Mouse (Mus musculus): Measurements from ENCODE around the gene S100a7a. TPM values are rescaled to one million over a fixed set of nuclear protein-coding genes. Genes with fewer than 3 reads are reported as not detected.

S100a7a gene
- 0.11 TPM for polyA plus RNA-seq (2012; fragmentation: generic; extraction: Trizol)
- long read RNA-seq, experiment 1, partial matches to known transcripts, result 0 of 2 reads
- long read RNA-seq, experiment 1, other reads (novel, unspliced or antisense), result 0 of 2 reads
- long read RNA-seq, experiment 2, result 0 reads

- H3ac ChIP-seq (ENCODE audit: control insufficient read depth, insufficient read length, low read depth), result no peak within 1 kb of the TSS
- H3K27me3 ChIP-seq (ENCODE audit: control insufficient read depth, insufficient read depth, insufficient read length), result peaks cover 4% of the 10 kb centered on the region
- H3K4me3 ChIP-seq (ENCODE audit: insufficient read depth, poor library complexity, severe bottlenecking), result no peak within 1 kb of the TSS
- H3K36me3 ChIP-seq (ENCODE audit: control insufficient read depth, insufficient read depth), result no peaks in the 10 kb centered on the region
- H3K79me2 ChIP-seq (ENCODE audit: control insufficient read depth, insufficient read depth), result no peaks in the 10 kb centered on the region
- TF ChIP-seq FOSL1 (IDR thresholded peaks at IDR 0.05; ENCODE audit: insufficient read depth, low read length, poor library complexity, severe bottlenecking) (no peak), USF1 (IDR thresholded peaks at IDR 0.05; ENCODE audit: low read depth) (no peak), MYOD1 (IDR thresholded peaks at IDR 0.05; ENCODE audit: control insufficient read depth, insufficient read length, low read depth) (no peak)
- H3K79me3 ChIP-seq (ENCODE audit: low read depth), result no peaks in the 10 kb centered on the region
Measured at GRCm38 (mm10) chr3:90653717-90654116, at the start of gene S100a7a. TSS of gene S100a7a (plus strand) at chr3:90654017.

DNA sequence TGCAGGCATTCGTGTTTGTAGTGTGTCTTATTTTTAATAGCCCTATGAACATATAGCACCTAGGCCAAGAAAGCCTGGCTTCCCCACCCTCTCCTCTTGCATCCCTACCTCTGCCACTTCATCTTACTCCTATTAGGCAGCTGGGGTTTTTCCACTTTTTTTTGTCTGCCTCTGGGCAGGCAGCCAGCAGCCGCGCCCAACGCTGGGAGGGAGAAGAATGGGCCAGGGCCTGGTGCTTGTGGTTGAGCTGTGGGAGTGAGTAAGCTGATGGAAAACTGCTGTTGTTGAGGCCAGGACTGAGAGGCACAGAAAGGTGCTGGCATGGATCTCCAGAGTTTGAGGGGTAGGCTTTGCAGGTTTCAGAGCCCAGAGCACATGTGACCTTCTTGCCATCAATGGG, 49.4 kb upstream of the S100a7a start:
- Histone ChIP-seq H3K36me3 (ENCODE audit: control insufficient read depth, insufficient read depth) (peaks cover 23% of the 10 kb centered on the region), H3K79me2 (ENCODE audit: control insufficient read depth, insufficient read depth) (peaks cover 51% of the 10 kb centered on the region), H3K79me3 (ENCODE audit: low read depth) (peaks cover 33% of the 10 kb centered on the region), H3K27me3 (ENCODE audit: control insufficient read depth, insufficient read depth, insufficient read length) (no peaks in the 10 kb centered on the region), H3K4me3 (ENCODE audit: insufficient read depth, poor library complexity, severe bottlenecking) (peak overlapping the region; percentile 44), H3ac (ENCODE audit: control insufficient read depth, insufficient read length, low read depth) (peak overlapping the region; percentile 77)
- peak; percentile 48 for TF ChIP-seq USF1 (IDR thresholded peaks at IDR 0.05; ENCODE audit: low read depth)
- no peak for TF ChIP-seq CTCF (IDR thresholded peaks at IDR 0.05; ENCODE audit: control insufficient read depth, insufficient read depth, insufficient read length)
- TF ChIP-seq MAX (IDR thresholded peaks at IDR 0.05), result peak; percentile 61

GRCm38 (mm10) chr3:90605049-90605448, 48.8 kb upstream of the S100a7a start:
- Histone ChIP-seq H3K79me3 (ENCODE audit: low read depth) (peaks cover 33% of the 10 kb centered on the region), H3K36me3 (ENCODE audit: control insufficient read depth, insufficient read depth) (peaks cover 23% of the 10 kb centered on the region), H3K4me3 (ENCODE audit: insufficient read depth, poor library complexity, severe bottlenecking) (peak overlapping the region; percentile 44), H3K79me2 (ENCODE audit: control insufficient read depth, insufficient read depth) (peaks cover 51% of the 10 kb centered on the region), H3ac (ENCODE audit: control insufficient read depth, insufficient read length, low read depth) (peak overlapping the region; percentile 63), H3K27me3 (ENCODE audit: control insufficient read depth, insufficient read depth, insufficient read length) (no peaks in the 10 kb centered on the region)
- TF ChIP-seq MYOD1 (IDR thresholded peaks at IDR 0.05; ENCODE audit: control insufficient read depth, insufficient read length, low read depth), result no peak
- no peak for TF ChIP-seq MAX (IDR thresholded peaks at IDR 0.05)
- TF ChIP-seq CEBPB (IDR thresholded peaks at IDR 0.05; ENCODE audit: low read depth), result no peak
- TF ChIP-seq USF1 (IDR thresholded peaks at IDR 0.05; ENCODE audit: low read depth), result peak; percentile 90
- no peak for TF ChIP-seq CTCF (IDR thresholded peaks at IDR 0.05; ENCODE audit: control insufficient read depth, insufficient read depth, insufficient read length)
- no peak for TF ChIP-seq MYOG (IDR thresholded peaks at IDR 0.05; ENCODE audit: control insufficient read depth, extremely low read depth, insufficient read length)

- TF ChIP-seq MYOD1 (IDR thresholded peaks at IDR 0.05; ENCODE audit: control insufficient read depth, insufficient read length, low read depth) (no peak), CTCF (IDR thresholded peaks at IDR 0.05; ENCODE audit: control insufficient read depth, insufficient read depth, insufficient read length) (no peak), MAX (IDR thresholded peaks at IDR 0.05) (no peak), USF1 (IDR thresholded peaks at IDR 0.05; ENCODE audit: low read depth) (no peak), MYOG (IDR thresholded peaks at IDR 0.05; ENCODE audit: control insufficient read depth, extremely low read depth, insufficient read length) (no peak), FOSL1 (IDR thresholded peaks at IDR 0.05; ENCODE audit: insufficient read depth, low read length, poor library complexity, severe bottlenecking) (no peak), CEBPB (IDR thresholded peaks at IDR 0.05; ENCODE audit: low read depth) (no peak)
- Histone ChIP-seq H3K4me3 (ENCODE audit: insufficient read depth, poor library complexity, severe bottlenecking) (peak overlapping the region; percentile 44), H3K79me3 (ENCODE audit: low read depth) (peaks cover 33% of the 10 kb centered on the region), H3K79me2 (ENCODE audit: control insufficient read depth, insufficient read depth) (peaks cover 51% of the 10 kb centered on the region), H3K27me3 (ENCODE audit: control insufficient read depth, insufficient read depth, insufficient read length) (no peaks in the 10 kb centered on the region), H3ac (ENCODE audit: control insufficient read depth, insufficient read length, low read depth) (peak overlapping the region; percentile 31), H3K36me3 (ENCODE audit: control insufficient read depth, insufficient read depth) (peaks cover 23% of the 10 kb centered on the region)
Measured at GRCm38 (mm10) chr3:90605736-90606135, 48.1 kb upstream of the S100a7a start.

DNA sequence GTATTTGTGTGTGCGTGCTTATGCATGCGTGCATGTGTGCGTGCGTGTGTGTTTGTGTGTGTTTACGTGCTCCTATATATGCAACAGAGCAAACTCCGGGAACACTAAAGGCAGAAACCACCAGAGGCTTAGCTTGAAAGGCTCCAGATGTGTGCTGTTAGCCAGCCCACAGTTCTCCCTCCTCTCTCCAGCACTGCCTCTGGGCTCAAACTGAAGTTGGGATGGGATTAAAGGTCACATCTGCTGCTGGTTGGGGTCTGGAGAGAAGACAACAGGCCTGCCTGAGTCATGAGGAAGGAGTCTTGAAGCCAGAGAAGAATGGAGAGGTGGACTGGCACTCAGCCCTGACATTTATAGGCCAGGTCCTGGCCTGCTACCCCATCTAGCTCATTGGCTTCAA, 47.6 kb upstream of the S100a7a start:
- Histone ChIP-seq H3K27me3 (ENCODE audit: control insufficient read depth, insufficient read depth, insufficient read length) (no peaks in the 10 kb centered on the region), H3K79me3 (ENCODE audit: low read depth) (peaks cover 33% of the 10 kb centered on the region), H3ac (ENCODE audit: control insufficient read depth, insufficient read length, low read depth) (no peak overlapping the region), H3K4me3 (ENCODE audit: insufficient read depth, poor library complexity, severe bottlenecking) (peak overlapping the region; percentile 44), H3K36me3 (ENCODE audit: control insufficient read depth, insufficient read depth) (peaks cover 23% of the 10 kb centered on the region), H3K79me2 (ENCODE audit: control insufficient read depth, insufficient read depth) (peaks cover 51% of the 10 kb centered on the region)
- no peak for TF ChIP-seq CEBPB (IDR thresholded peaks at IDR 0.05; ENCODE audit: low read depth)
- no peak for TF ChIP-seq MAX (IDR thresholded peaks at IDR 0.05)
- TF ChIP-seq USF1 (IDR thresholded peaks at IDR 0.05; ENCODE audit: low read depth), result no peak
- TF ChIP-seq FOSL1 (IDR thresholded peaks at IDR 0.05; ENCODE audit: insufficient read depth, low read length, poor library complexity, severe bottlenecking), result no peak
- TF ChIP-seq CTCF (IDR thresholded peaks at IDR 0.05; ENCODE audit: control insufficient read depth, insufficient read depth, insufficient read length), result no peak

DNA sequence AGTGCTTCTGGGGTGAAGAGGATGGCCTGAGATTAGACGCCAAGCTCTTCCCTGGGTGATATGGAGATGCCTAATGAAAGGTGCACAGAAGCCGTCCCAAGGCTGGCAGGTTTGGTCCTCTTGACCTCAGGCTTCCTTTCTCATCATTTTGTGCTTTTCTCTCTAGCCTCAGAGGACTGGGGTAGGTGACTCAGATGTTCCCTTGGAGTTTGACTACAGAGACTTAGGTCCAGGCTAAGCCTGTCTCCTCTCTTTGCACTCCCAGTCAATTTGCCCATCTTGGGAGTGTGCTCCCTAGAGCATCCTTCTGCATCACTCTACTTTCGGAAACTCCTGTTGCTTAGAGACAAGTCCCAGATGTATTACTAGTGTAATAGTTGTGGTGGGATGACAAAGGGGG, 46.5 kb upstream of the S100a7a start:
- peaks cover 33% of the 10 kb centered on the region for H3K79me3 ChIP-seq (ENCODE audit: low read depth)
- no peaks in the 10 kb centered on the region for H3K27me3 ChIP-seq (ENCODE audit: control insufficient read depth, insufficient read depth, insufficient read length)
- H3K4me3 ChIP-seq (ENCODE audit: insufficient read depth, poor library complexity, severe bottlenecking), result no peak overlapping the region
- TF ChIP-seq USF1 (IDR thresholded peaks at IDR 0.05; ENCODE audit: low read depth) (no peak), MYOG (IDR thresholded peaks at IDR 0.05; ENCODE audit: control insufficient read depth, extremely low read depth, insufficient read length) (no peak), MYOD1 (IDR thresholded peaks at IDR 0.05; ENCODE audit: control insufficient read depth, insufficient read length, low read depth) (no peak), CEBPB (IDR thresholded peaks at IDR 0.05; ENCODE audit: low read depth) (no peak), FOSL1 (IDR thresholded peaks at IDR 0.05; ENCODE audit: insufficient read depth, low read length, poor library complexity, severe bottlenecking) (no peak), CTCF (IDR thresholded peaks at IDR 0.05; ENCODE audit: control insufficient read depth, insufficient read depth, insufficient read length) (no peak), MAX (IDR thresholded peaks at IDR 0.05) (no peak)
- peaks cover 43% of the 10 kb centered on the region for H3K79me2 ChIP-seq (ENCODE audit: control insufficient read depth, insufficient read depth)
- H3ac ChIP-seq (ENCODE audit: control insufficient read depth, insufficient read length, low read depth), result no peak overlapping the region
- H3K36me3 ChIP-seq (ENCODE audit: control insufficient read depth, insufficient read depth), result peaks cover 23% of the 10 kb centered on the region
